Comparison of ENCODE assay signal across 8 mouse cellular contexts in the genomic region with DNA sequence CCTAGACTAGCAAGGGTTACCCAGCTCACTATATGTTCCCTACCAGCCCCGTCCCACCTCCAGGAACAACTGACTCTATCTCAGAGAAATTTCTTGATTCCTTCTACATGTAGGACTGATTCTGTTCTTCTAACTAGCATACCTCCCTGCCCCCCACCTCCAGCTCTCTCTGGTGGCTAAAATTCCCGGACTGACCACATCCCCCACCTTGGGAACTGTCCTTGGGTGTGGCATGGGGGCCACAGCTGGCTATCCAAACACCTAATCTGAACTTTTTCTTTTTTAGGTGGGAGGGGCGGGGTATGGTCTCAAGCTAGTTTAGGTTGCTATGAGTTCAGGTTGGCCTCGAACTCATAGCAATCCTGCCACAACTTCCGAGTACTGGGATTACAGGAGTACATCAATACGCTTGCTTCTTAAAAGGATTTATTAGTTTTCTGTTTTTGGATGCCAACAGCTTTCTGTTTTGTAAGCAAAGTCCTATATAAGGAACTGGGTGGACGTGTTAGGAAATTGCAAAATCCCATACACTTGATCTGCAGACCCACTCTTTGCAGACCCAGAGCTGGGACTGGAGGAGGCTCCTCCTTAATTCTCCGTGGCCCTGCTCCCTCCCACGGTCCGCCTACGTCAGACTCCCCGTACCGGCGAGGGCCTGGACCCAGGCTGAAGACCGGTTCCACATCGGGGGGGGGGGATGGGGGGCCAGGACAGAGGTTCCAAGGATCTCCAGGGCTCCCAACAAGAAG. TPM values are rescaled to one million over a fixed set of nuclear protein-coding genes. Genes with fewer than 3 reads are reported as not detected.
A peak's percentile ranks its signal among the peaks of the same experiment; 100 is the strongest.
DNase-seq lines count a peak whose midpoint lies in the region; ATAC-seq lines count a peak whose summit lies in the region.

No protein-coding gene starts in this region.

- peak overlapping the region; percentile 74 for H3K4me3 ChIP-seq in heart, embryonic 15.5 days

- ATAC-seq in heart, embryonic 15.5 days (replicated peaks; ENCODE audit: insufficient number of reproducible peaks, insufficient read depth, low FRiP score, low read depth), result peak; percentile 56; the same call in 1 of the 2 replicates

- peak overlapping the region; percentile 70 for H3K9ac ChIP-seq in heart, embryonic 15.5 days

- peaks cover 42% of the 10 kb centered on the region for H3K4me1 ChIP-seq in heart, embryonic 15.5 days (replicated peaks)

- no peaks in the 10 kb centered on the region for H3K36me3 ChIP-seq in heart, embryonic 15.5 days

- peak; percentile 45 for DNase-seq in layer of hippocampus, adult 9-10 months (ENCODE audit: low spot score)
- no peak for DNase-seq in layer of hippocampus, adult 18-20 months (ENCODE audit: low spot score in 2 of 2)
- DNase-seq in cerebellum, adult 9-10 months, result peak; percentile 82
- peak; percentile 67 for DNase-seq in lung, postnatal 25 days (ENCODE audit: low spot score)
- peak; percentile 45 for DNase-seq in thymus, postnatal 14 days
- DNase-seq in adrenal gland, postnatal 4 days (ENCODE audit: low spot score in 2 of 2), result no peak
- no peak for DNase-seq in adrenal gland, adult 2 months

- peak overlapping the region; percentile 56 for H3K4me2 ChIP-seq in heart, embryonic 15.5 days

- WGBS in heart, embryonic 15.5 days, result 17% methylated on average over 16 of the region's 16 CpGs

- no peaks in the 10 kb centered on the region for H3K27me3 ChIP-seq in heart, embryonic 15.5 days

- H3K27ac ChIP-seq in heart, embryonic 15.5 days, result peak overlapping the region; percentile 89

- H3K9me3 ChIP-seq in heart, embryonic 15.5 days (replicated peaks), result no peaks in the 10 kb centered on the region

RNA-seq across cellular contexts. Expression of a gene that starts 0.8 kb away (rescaled TPM):
- total RNA-seq in layer of hippocampus, adult 18-20 months (2021), result 10 to 100 TPM; 45.5 to 46.1 TPM
- 53.4 and 58.4 TPM in 2 replicates for polyA plus RNA-seq in heart, embryonic 15.5 days (2015; fragmentation: Nextera tagmentation; extraction: Ambion mirVana)
- 100 to 1,000 TPM; 103 to 105 TPM for total RNA-seq in adrenal gland, postnatal 4 days (2021)
- 100 to 1,000 TPM in 1 of 2 experiments, 10 to 100 TPM in 1; 89.7 to 103 TPM for total RNA-seq in adrenal gland, adult 2 months (2021)
- 41.5 and 46.2 TPM in 2 replicates for polyA plus RNA-seq in adrenal gland, adult 2 months (2012; rRNA removed)

Comparison
In these comparisons a context has a peak if more than half of its experiments do, and no peak if none do; other contexts are left out.
1. DNase-seq: peak in layer of hippocampus, adult 9-10 months (single experiment), cerebellum, adult 9-10 months (single experiment), lung, postnatal 25 days (single experiment) and thymus, postnatal 14 days (single experiment); none in layer of hippocampus, adult 18-20 months (0 of 2), adrenal gland, postnatal 4 days (0 of 2) and adrenal gland, adult 2 months (single experiment).